Mouse (Mus musculus) heart, embryonic 15.5 days (tissue): ENCODE results near the gene Slc35a5. TPM values are rescaled to one million over a fixed set of nuclear protein-coding genes. Genes with fewer than 3 reads are reported as not detected.

Experiments used
- ATAC-seq: fragments of 200-750 bp; cut with Nextera tagmentation; replicated peaks from 2 replicates; pipeline ENCODE4 v1.8.0; 2017; ENCODE audit warnings: low read depth, moderate TSS enrichment; ENCODE audit not compliant: insufficient number of reproducible peaks, insufficient read depth, low FRiP score
- H3K27ac ChIP-seq: fragments of 300-500 bp; sonication (generic); 2 replicates; pipeline ENCODE4 v1.5.1; 2015; ENCODE audit warnings: mild to moderate bottlenecking, inconsistent platforms
- H3K27me3 ChIP-seq: fragments of 300-500 bp; sonication (generic); 2 replicates; pipeline ENCODE4 v1.6.1; 2015; ENCODE audit warnings: inconsistent platforms
- H3K36me3 ChIP-seq: fragments of 300-500 bp; sonication (generic); 2 replicates; pipeline ENCODE4 v1.6.1; 2015; ENCODE audit warnings: mild to moderate bottlenecking, inconsistent platforms
- H3K4me1 ChIP-seq: fragments of 300-500 bp; sonication (generic); replicated peaks from 2 replicates; pipeline ENCODE4 v1.6.1; 2015; ENCODE audit warnings: inconsistent platforms
- H3K4me2 ChIP-seq: fragments of 300-500 bp; sonication (generic); 2 replicates; pipeline ENCODE4 v1.6.1; 2015; ENCODE audit warnings: inconsistent platforms, mild to moderate bottlenecking, moderate library complexity
- H3K4me3 ChIP-seq: fragments of 300-500 bp; sonication (generic); 2 replicates; pipeline ENCODE4 v1.5.1; 2015; ENCODE audit warnings: mild to moderate bottlenecking, inconsistent platforms
- H3K9ac ChIP-seq: fragments of 300-500 bp; sonication (generic); 2 replicates; pipeline ENCODE4 v1.6.1; 2015; ENCODE audit warnings: mild to moderate bottlenecking, inconsistent platforms
- H3K9me3 ChIP-seq: fragments of 300-500 bp; sonication (generic); replicated peaks from 2 replicates; pipeline ENCODE4 v1.6.1; 2016; ENCODE audit warnings: inconsistent platforms
- WGBS: fragments of 180-500 bp; shearing (Covaris S2); methylation state at CpG from one replicate; pipeline ENCODE4 v1.1.7; 2015; ENCODE audit warnings: mixed read lengths; 5-methylcytosine and 5-hydroxymethylcytosine counted together
- polyA plus RNA-seq: library from polyadenylated mRNA; unstranded; fragments of >200 nt; fragmentation: Nextera tagmentation; extraction: Ambion mirVana; gene quantifications from 2 replicates; pipeline ENCODE4 v1.2.1, GENCODE M21; 2015

Gene Slc35a5
- polyA plus RNA-seq, 1 experiment from 2014 or later = 12.7 TPM

DNA sequence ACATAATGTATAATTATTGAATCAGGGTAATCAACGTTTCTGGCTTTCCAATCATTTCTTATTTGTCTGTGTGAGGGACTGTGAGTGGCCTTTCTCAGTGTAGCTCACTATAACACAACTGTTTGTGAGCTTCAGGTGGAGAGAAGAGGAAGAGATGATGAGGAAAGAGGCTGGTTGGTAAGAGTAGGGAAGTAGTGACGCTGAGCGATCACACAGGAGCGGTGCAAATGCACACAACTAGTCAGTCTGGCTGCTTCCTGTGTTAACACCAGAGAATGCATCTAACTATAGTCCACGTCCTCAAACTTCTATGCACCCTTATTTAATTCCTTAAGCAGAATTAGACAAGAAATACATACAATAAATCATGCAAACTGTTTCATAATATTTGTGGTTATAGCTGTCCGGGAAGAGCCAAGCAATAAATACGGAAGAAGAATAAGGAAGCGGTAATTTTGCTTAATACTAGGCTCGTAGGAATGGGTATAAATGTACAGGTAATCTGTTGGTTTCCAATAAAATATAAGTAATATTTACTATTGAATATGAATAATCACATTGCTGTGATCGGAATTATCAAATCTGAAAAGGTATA lies 9.9 kb downstream of the Slc35a5 start:
- no peak overlapping the region for H3K9ac ChIP-seq
- H3K27ac ChIP-seq = no peak overlapping the region
- H3K4me1 ChIP-seq = no peaks in the 10 kb centered on the region
- 88% methylated on average over 10 of the region's 10 CpGs for WGBS
- H3K36me3 ChIP-seq = peaks cover 53% of the 10 kb centered on the region
- ATAC-seq = no peak
- H3K4me2 ChIP-seq = no peak overlapping the region
- H3K9me3 ChIP-seq = no peaks in the 10 kb centered on the region
- H3K4me3 ChIP-seq = no peak overlapping the region
- H3K27me3 ChIP-seq = no peaks in the 10 kb centered on the region

DNA sequence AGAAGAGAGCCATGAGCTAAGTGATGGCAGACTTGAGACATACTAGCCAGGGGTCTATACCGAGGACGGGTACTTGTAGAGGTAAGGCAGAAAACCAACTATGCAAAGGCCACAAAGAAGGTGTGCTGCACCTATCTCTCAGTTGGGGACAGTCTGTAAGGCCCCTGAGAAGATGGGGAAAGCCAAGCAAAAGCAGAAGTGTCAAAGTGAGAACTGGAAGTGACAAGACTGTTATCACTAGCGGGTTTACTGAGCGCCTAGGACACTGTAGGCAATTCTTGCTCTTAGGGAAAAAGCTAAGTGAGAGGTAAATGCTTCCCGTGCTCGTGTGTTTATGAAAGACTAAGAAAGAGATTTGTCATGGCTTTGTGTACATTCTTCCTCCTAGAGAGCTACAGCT lies 13.4 kb downstream of the Slc35a5 start:
- Histone ChIP-seq H3K9me3 (no peaks in the 10 kb centered on the region), H3K9ac (no peak overlapping the region), H3K4me1 (no peaks in the 10 kb centered on the region), H3K4me3 (no peak overlapping the region), H3K4me2 (no peak overlapping the region), H3K36me3 (peaks cover 64% of the 10 kb centered on the region), H3K27ac (no peak overlapping the region), H3K27me3 (no peaks in the 10 kb centered on the region)
- WGBS = 85% methylated on average over 6 of the region's 6 CpGs
- no peak for ATAC-seq

GRCm38 (mm10) chr16:45142565-45142964 lies 15.9 kb downstream of the Slc35a5 start:
- Histone ChIP-seq H3K4me2 (no peak overlapping the region), H3K27ac (no peak overlapping the region), H3K4me3 (no peak overlapping the region), H3K9ac (no peak overlapping the region), H3K36me3 (peaks cover 58% of the 10 kb centered on the region), H3K4me1 (no peaks in the 10 kb centered on the region), H3K27me3 (no peaks in the 10 kb centered on the region), H3K9me3 (no peaks in the 10 kb centered on the region)
- 90% methylated on average over 5 of the region's 5 CpGs for WGBS
- ATAC-seq = no peak

DNA sequence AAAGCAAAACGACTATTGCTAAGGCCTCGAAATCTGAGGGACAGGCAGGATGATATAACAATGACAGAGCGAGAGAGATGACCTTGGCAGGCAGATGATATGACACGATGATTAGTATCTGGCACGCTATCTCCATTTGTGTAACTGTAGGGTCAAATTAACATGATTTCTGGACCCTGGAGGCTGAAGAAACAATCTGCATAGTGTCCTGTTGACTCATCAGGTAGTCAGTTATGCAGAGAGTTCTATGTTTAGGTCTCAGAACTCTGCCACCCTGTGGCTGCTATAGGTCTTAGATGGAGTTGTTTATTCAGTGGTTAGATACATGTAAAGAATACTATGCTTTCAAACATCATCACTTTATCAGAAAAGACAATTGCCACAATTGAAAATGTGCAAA lies 16.8 kb downstream of the Slc35a5 start:
- Histone ChIP-seq H3K27me3 (no peaks in the 10 kb centered on the region), H3K4me2 (no peak overlapping the region), H3K4me1 (no peaks in the 10 kb centered on the region), H3K36me3 (peaks cover 53% of the 10 kb centered on the region), H3K27ac (no peak overlapping the region), H3K9ac (no peak overlapping the region), H3K9me3 (no peaks in the 10 kb centered on the region), H3K4me3 (no peak overlapping the region)
- 88% methylated on average over 5 of the region's 5 CpGs for WGBS
- ATAC-seq = no peak

DNA sequence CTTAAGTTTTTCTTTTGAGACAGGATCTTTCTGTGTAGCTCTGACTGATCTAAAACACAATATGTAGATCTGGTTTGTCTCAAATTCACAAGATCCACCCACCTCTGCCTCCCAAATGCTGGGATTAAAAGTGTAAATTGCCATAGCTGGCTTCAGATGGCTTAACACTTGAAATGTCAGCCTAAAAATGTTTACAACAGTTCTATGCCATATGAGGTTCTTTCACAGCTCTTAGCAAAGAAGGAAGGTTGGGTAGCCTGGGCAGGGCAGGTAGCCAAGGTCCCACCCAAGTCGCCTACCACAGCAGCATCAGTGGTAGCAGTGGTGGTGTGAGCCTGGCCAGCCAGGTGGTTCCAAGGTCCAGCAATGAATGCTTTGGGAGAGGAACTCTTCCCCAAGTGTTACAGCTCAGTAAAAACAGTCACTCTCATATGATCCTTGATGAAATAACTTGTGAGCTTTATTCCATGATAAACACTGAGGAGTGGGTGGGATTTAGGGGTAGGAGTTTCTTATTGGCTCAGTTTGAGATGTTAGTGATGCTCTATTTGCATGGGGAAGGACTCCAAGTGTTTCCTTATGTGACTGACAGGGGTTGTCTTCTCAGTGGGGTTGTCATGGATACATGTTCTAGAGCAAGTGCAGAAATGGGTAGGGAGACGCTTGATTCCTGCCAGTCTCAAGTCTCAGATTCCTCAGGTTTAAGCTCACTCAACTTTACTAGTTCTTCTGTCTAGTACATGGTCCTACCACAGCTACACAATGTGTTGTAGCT lies 30.4 kb downstream of the Slc35a5 start:
- H3K27me3 ChIP-seq = no peaks in the 10 kb centered on the region
- no peak overlapping the region for H3K4me3 ChIP-seq
- H3K9ac ChIP-seq = no peak overlapping the region
- H3K4me1 ChIP-seq = peaks cover 5% of the 10 kb centered on the region; the same call in 1 of the 2 replicates
- no peak overlapping the region for H3K27ac ChIP-seq
- no peak for ATAC-seq
- H3K4me2 ChIP-seq = no peak overlapping the region
- peaks cover 23% of the 10 kb centered on the region for H3K36me3 ChIP-seq
- no peaks in the 10 kb centered on the region for H3K9me3 ChIP-seq
- 82% methylated on average over 2 of the region's 2 CpGs for WGBS

DNA sequence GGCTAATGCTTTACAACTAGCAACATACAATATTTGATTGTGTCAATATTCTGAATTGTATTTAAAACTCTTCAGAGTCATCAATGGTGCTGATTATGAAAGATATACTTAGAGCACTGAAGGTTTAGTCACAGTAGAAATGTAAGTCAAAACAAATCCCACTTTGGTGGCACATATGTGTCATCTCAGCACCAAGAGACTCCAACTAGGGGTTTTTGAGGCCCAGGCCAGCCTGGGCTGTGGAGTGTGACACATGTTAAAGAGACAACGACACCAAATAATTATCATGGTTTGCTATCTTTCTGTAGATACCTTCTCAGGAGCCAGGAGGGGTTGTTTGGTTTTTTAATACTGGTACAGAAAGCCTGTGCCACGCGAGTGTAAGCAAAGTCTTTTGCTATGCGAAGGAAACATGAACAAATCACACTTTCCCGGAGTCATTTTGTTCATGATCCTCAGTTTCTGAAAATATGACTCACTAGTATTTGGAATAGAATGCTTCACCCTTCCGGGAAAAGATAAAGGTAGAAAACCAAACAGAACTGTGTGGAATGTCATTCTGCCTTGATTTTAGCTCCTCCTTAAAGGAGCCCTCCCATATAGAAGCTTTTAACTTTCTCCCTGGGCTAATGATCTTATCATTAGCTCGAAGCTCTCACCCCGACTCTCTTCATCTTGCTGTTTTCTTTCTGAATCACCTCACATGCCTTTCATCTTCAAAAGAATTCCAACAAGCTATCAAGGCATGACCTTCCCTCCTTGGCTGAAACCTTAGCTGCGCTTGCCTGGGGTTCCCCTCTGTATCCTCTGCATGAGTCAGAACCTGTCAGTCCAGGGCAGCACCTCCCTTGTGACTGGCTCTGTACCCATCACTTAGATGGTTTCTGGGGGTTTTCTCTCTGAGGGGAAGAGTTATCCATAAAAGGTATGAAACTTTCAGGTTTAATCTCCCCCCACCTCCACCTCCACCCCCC lies 34.0 kb downstream of the Slc35a5 start:
- Histone ChIP-seq H3K4me1 (peaks cover 19% of the 10 kb centered on the region), H3K4me2 (no peak overlapping the region), H3K36me3 (peaks cover 23% of the 10 kb centered on the region), H3K9me3 (no peaks in the 10 kb centered on the region), H3K27me3 (no peaks in the 10 kb centered on the region), H3K27ac (0 out of 2 replicates have a peak overlapping the region, but pooled peaks have one; percentile 20), H3K9ac (no peak overlapping the region), H3K4me3 (no peak overlapping the region)
- 43% methylated on average over 9 of the region's 9 CpGs for WGBS
- no peak for ATAC-seq

- WGBS = 62% methylated on average over 5 of the region's 5 CpGs
- no peak for ATAC-seq
- peaks cover 19% of the 10 kb centered on the region for H3K4me1 ChIP-seq
- H3K27me3 ChIP-seq = no peaks in the 10 kb centered on the region
- no peaks in the 10 kb centered on the region for H3K9me3 ChIP-seq
- no peak overlapping the region for H3K4me3 ChIP-seq
- peaks cover 20% of the 10 kb centered on the region for H3K36me3 ChIP-seq
- H3K27ac ChIP-seq = no peak overlapping the region
- no peak overlapping the region for H3K4me2 ChIP-seq
- no peak overlapping the region for H3K9ac ChIP-seq
Measured at GRCm38 (mm10) chr16:45122571-45122970, 35.9 kb downstream of the Slc35a5 start.

- no peak overlapping the region for H3K4me3 ChIP-seq
- H3K4me2 ChIP-seq = no peak overlapping the region
- ATAC-seq = 0 out of 2 replicates have a peak, but pooled peaks have one; percentile 60
- no peaks in the 10 kb centered on the region for H3K9me3 ChIP-seq
- peaks cover 19% of the 10 kb centered on the region for H3K4me1 ChIP-seq
- no peaks in the 10 kb centered on the region for H3K27me3 ChIP-seq
- no peak overlapping the region for H3K9ac ChIP-seq
- H3K27ac ChIP-seq = peak overlapping the region; percentile 11
- 28% methylated on average over 5 of the region's 5 CpGs for WGBS
- peaks cover 25% of the 10 kb centered on the region for H3K36me3 ChIP-seq
Measured at GRCm38 (mm10) chr16:45120844-45121425, 37.6 kb downstream of the Slc35a5 start.

- Histone ChIP-seq H3K27me3 (no peaks in the 10 kb centered on the region), H3K4me3 (no peak overlapping the region), H3K36me3 (peaks cover 25% of the 10 kb centered on the region), H3K4me1 (peaks cover 15% of the 10 kb centered on the region), H3K4me2 (no peak overlapping the region), H3K9me3 (no peaks in the 10 kb centered on the region), H3K9ac (no peak overlapping the region), H3K27ac (no peak overlapping the region)
- 82% methylated on average over 3 of the region's 3 CpGs for WGBS
- ATAC-seq = no peak
Measured at GRCm38 (mm10) chr16:45118760-45119159, 39.7 kb downstream of the Slc35a5 start.

DNA sequence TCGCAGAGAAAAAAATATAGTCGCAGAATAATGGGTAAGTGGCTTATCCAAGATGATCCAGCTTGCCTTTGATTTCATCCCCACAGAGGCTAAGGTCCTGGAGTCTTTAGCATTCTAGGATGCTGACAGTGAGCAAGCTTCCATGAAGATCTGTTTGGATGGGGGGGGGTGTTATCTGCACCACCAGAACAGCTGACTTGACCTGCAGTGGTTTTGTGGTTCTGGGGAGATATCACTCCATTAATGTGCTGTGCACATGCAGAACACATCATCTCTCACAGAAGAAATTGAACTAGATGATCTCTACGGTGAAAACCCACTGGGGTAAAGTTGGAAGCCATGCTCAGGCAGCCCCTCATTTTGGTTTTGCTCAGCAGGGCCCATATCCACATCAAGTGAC lies 41.3 kb downstream of the Slc35a5 start:
- no peaks in the 10 kb centered on the region for H3K9me3 ChIP-seq
- ATAC-seq = no peak
- no peak overlapping the region for H3K27ac ChIP-seq
- H3K4me2 ChIP-seq = no peak overlapping the region
- H3K27me3 ChIP-seq = no peaks in the 10 kb centered on the region
- WGBS = 87% methylated on average over 3 of the region's 3 CpGs
- H3K4me1 ChIP-seq = peaks cover 15% of the 10 kb centered on the region
- peaks cover 19% of the 10 kb centered on the region for H3K36me3 ChIP-seq
- no peak overlapping the region for H3K9ac ChIP-seq
- no peak overlapping the region for H3K4me3 ChIP-seq

DNA sequence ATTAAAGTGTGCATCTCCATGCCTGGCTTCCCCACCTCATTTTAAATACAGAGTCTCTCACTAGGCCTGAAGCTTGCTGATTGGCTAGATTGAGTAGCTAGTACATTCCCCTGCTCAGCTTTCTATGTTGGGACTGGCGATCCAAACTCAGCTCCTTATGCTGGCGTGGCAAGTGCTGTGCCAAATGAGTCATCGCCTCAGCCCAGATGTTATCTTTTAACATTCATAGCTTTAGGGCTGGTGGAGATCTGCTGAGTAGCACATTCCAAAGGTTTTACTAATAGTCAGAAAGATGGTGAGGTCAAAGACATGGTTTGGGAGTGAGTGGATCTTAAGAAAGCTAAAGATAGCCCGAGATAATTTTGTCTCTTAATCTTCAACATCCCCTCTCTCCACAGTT lies 48.0 kb downstream of the Slc35a5 start:
- Histone ChIP-seq H3K4me1 (peaks cover 15% of the 10 kb centered on the region), H3K4me3 (no peak overlapping the region), H3K9me3 (no peaks in the 10 kb centered on the region), H3K4me2 (no peak overlapping the region), H3K27ac (peak overlapping the region; percentile 32), H3K27me3 (no peaks in the 10 kb centered on the region), H3K36me3 (peaks cover 3% of the 10 kb centered on the region; the same call in 1 of the 2 replicates), H3K9ac (no peak overlapping the region)
- 13% methylated on average over 4 of the region's 4 CpGs for WGBS
- peak; percentile 69 for ATAC-seq
